ENCODE assay signal across 33 mouse cellular contexts in the genomic region with DNA sequence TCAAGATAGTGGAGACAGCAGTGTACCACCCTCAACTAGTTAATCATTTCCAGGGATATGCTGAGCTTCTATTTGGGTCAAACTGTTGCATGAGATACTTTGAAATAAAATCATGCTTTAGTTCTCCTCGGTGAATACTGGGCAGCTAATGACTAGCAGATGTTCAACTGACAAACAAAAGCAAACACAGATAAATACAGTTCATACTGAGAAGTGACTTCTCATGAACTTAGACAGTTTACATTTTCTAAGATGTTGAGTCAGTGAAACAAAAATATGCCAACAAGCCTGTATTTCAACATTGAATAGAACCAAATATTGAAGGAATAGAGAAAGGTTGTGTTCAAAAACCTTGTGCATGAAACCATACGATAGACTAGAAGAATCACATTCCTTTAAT.
DNase-seq lines count a peak whose midpoint lies in the region; ATAC-seq and TF ChIP-seq lines count a peak whose summit lies in the region.
"Had no signal": no experiment of that assay in that cellular context is flagged by ENCODE, and none has a peak within 500 bp of the region (broad histone marks: within the 10 kb centered on the region; RNA-seq: fewer than 3 reads in every experiment).

No protein-coding gene starts in this region.

- no peak overlapping the region for H3K4me2 ChIP-seq in liver, embryonic 12.5 days
- H3K4me2 ChIP-seq: forebrain, embryonic 15.5 days; heart, embryonic 12.5 days; hindbrain, embryonic 13.5 days; limb, embryonic 15.5 days; liver, embryonic 15.5 days; midbrain, embryonic 13.5 days had no signal

- no peak for TF ChIP-seq CTCF in liver, adult 2 months (IDR thresholded peaks at IDR 0.05; ENCODE audit: low read depth, low read length)

- no peak overlapping the region for H3K9ac ChIP-seq in liver, adult 2 months (ENCODE audit: low read depth, low read length)
- H3K9ac ChIP-seq in liver, embryonic 12.5 days = no peak overlapping the region
- H3K9ac ChIP-seq: forebrain, embryonic 15.5 days; heart, embryonic 12.5 days; hindbrain, embryonic 13.5 days; limb, embryonic 15.5 days; liver, embryonic 15.5 days; midbrain, embryonic 13.5 days had no signal

- no peaks in the 10 kb centered on the region for H3K9me3 ChIP-seq in liver, embryonic 12.5 days (replicated peaks)
- H3K9me3 ChIP-seq: forebrain, embryonic 10.5 days; forebrain, embryonic 15.5 days; heart, embryonic 12.5 days; hindbrain, embryonic 13.5 days; limb, embryonic 10.5 days; limb, embryonic 15.5 days; liver, embryonic 15.5 days; midbrain, embryonic 13.5 days had no signal

- H3K36me3 ChIP-seq in liver, adult 2 months (ENCODE audit: control insufficient read depth, insufficient read depth, low read length) = no peaks in the 10 kb centered on the region
- no peaks in the 10 kb centered on the region for H3K36me3 ChIP-seq in liver, embryonic 12.5 days
- H3K36me3 ChIP-seq: forebrain, embryonic 10.5 days; forebrain, embryonic 15.5 days; heart, embryonic 12.5 days; hindbrain, embryonic 13.5 days; limb, embryonic 10.5 days; limb, embryonic 15.5 days; liver, embryonic 15.5 days; midbrain, embryonic 13.5 days had no signal

- no peak for TF ChIP-seq POLR2A in liver, adult 2 months (IDR thresholded peaks at IDR 0.05; ENCODE audit: extremely low read depth, insufficient read depth, low read length)

- H3K79me2 ChIP-seq in liver, adult 2 months (ENCODE audit: control insufficient read depth, insufficient read depth, low read length) = no peaks in the 10 kb centered on the region

- ATAC-seq in liver, embryonic 12.5 days = no peak
- ATAC-seq: CD4-positive, CD25-positive, alpha-beta regulatory T cell, adult 4 months; forebrain, embryonic 15.5 days; intestine, embryonic 16.5 days; midbrain, embryonic 13.5 days had no signal

- no peak overlapping the region for H3K27ac ChIP-seq in liver, adult 2 months (replicated peaks; ENCODE audit: insufficient read depth, low read depth, low read length)
- no peak overlapping the region for H3K27ac ChIP-seq in liver, embryonic 12.5 days
- H3K27ac ChIP-seq: forebrain, embryonic 10.5 days; forebrain, embryonic 15.5 days; gastrocnemius, adult 2 months; heart, adult 2 months; hindbrain, embryonic 13.5 days; kidney, postnatal 0 days; limb, embryonic 10.5 days; limb, embryonic 15.5 days; liver, embryonic 15.5 days; midbrain, embryonic 13.5 days; stomach, postnatal 0 days had no signal

- H3K4me1 ChIP-seq in liver, adult 2 months (ENCODE audit: control insufficient read depth, insufficient read depth, low read length) = no peaks in the 10 kb centered on the region
- H3K4me1 ChIP-seq in liver, embryonic 12.5 days = no peaks in the 10 kb centered on the region
- H3K4me1 ChIP-seq: forebrain, embryonic 10.5 days; forebrain, embryonic 15.5 days; hindbrain, embryonic 13.5 days; limb, embryonic 10.5 days; limb, embryonic 15.5 days; liver, embryonic 15.5 days; midbrain, embryonic 13.5 days had no signal

- peak; percentile 15 for DNase-seq in liver, adult 2 months (ENCODE audit: extremely low read depth, low read depth, low spot score)
- peak; percentile 7 for DNase-seq in retina, postnatal 1 day
- no peak for DNase-seq in retina, embryonic 14.5 days (ENCODE audit: low spot score)
- peak; percentile 22 for DNase-seq in fibroblast of lung, adult 2 months (ENCODE audit: low read depth)
- no peak for DNase-seq in kidney, postnatal 10 days
- no peak for DNase-seq in spleen, postnatal 36 days (ENCODE audit: low spot score in 2 of 2)
- DNase-seq: adrenal gland, adult 2 months; adrenal gland, postnatal 36 days; cerebellum, adult 18-20 months; cerebellum, postnatal 10 days; gastrocnemius, adult 2 months; heart, adult 2 months; heart, postnatal 4 days; kidney, adult 8-10 months; layer of hippocampus, postnatal 36 days; lung, postnatal 14 days; right cerebral cortex, postnatal 25 days; spleen, adult 18-20 months; thymus, adult 18-20 months; thymus, postnatal 25 days had no signal

- no peaks in the 10 kb centered on the region for H3K27me3 ChIP-seq in liver, adult 2 months (ENCODE audit: control insufficient read depth, insufficient read depth, low read length)
- H3K27me3 ChIP-seq in liver, embryonic 12.5 days (replicated peaks) = no peaks in the 10 kb centered on the region
- H3K27me3 ChIP-seq: forebrain, embryonic 15.5 days; heart, embryonic 12.5 days; hindbrain, embryonic 13.5 days; limb, embryonic 15.5 days; liver, embryonic 15.5 days; midbrain, embryonic 13.5 days had no signal

- WGBS in liver, adult 2 months = 52% methylated on average over 2 of the region's 2 CpGs
- WGBS in liver, embryonic 12.5 days (ENCODE audit: insufficient replicate concordance) = 60% methylated on average over 2 of the region's 2 CpGs

- H3K4me3 ChIP-seq in liver, adult 2 months (ENCODE audit: insufficient read depth, low read depth, low read length) = no peak overlapping the region
- H3K4me3 ChIP-seq in liver, embryonic 12.5 days = no peak overlapping the region
- H3K4me3 ChIP-seq: forebrain, embryonic 10.5 days; forebrain, embryonic 15.5 days; gastrocnemius, adult 2 months; heart, adult 2 months; heart, embryonic 12.5 days; hindbrain, embryonic 13.5 days; limb, embryonic 10.5 days; limb, embryonic 15.5 days; liver, embryonic 15.5 days; midbrain, embryonic 13.5 days had no signal

Comparison
In these comparisons a context has a peak if more than half of its experiments do, and no peak if none do; other contexts are left out.
1. DNase-seq: peak in liver, adult 2 months (single experiment), retina, postnatal 1 day (single experiment) and fibroblast of lung, adult 2 months (single experiment); none in retina, embryonic 14.5 days (single experiment), kidney, postnatal 10 days (single experiment) and spleen, postnatal 36 days (0 of 2).